Mouse (Mus musculus): ENCODE measurements around the gene Prss50.

Prss50 gene

GRCm38 (mm10) chr9:110858523-110858922 lies 756 bp downstream of the Prss50 start:
- H3K36me3 ChIP-seq (ENCODE audit: insufficient read depth, low read length) = no peaks in the 10 kb centered on the region
- H3K9me3 ChIP-seq (ENCODE audit: low read length) = no peaks in the 10 kb centered on the region
- TF ChIP-seq POU5F1 (IDR thresholded peaks at IDR 0.05; ENCODE audit: borderline replicate concordance, low read length) (no peak), CTCF (conservative IDR thresholded peaks at IDR 0.05; ENCODE audit: low read length) (no peak), NANOG (IDR thresholded peaks at IDR 0.05; ENCODE audit: borderline replicate concordance, low read length) (no peak)

GRCm38 (mm10) chr9:110858967-110859596 lies 1.3 kb downstream of the Prss50 start:
- Histone ChIP-seq H3K27me3 (ENCODE audit: insufficient read depth, low read length) (peaks cover 39% of the 10 kb centered on the region), H3K9me3 (ENCODE audit: low read length) (no peaks in the 10 kb centered on the region), H3K4me1 (replicated peaks; ENCODE audit: low read depth, low read length) (peaks cover 72% of the 10 kb centered on the region), H3K4me3 (replicated peaks; ENCODE audit: low read length) (no peak overlapping the region), H3K36me3 (ENCODE audit: insufficient read depth, low read length) (no peaks in the 10 kb centered on the region)
- no peak for TF ChIP-seq POU5F1 (IDR thresholded peaks at IDR 0.05; ENCODE audit: borderline replicate concordance, low read length)
- TF ChIP-seq NANOG (IDR thresholded peaks at IDR 0.05; ENCODE audit: borderline replicate concordance, low read length) = no peak
- TF ChIP-seq CTCF (conservative IDR thresholded peaks at IDR 0.05; ENCODE audit: low read length) = no peak

More at GRCm38 (mm10) chr9:110858523-110858922, 756 bp downstream of the Prss50 start:
- Histone ChIP-seq H3K4me1 (replicated peaks; ENCODE audit: low read depth, low read length) (peaks cover 73% of the 10 kb centered on the region), H3K27me3 (ENCODE audit: insufficient read depth, low read length) (peaks cover 39% of the 10 kb centered on the region), H3K4me3 (replicated peaks; ENCODE audit: low read length) (peak overlapping the region; percentile 82)

DNA sequence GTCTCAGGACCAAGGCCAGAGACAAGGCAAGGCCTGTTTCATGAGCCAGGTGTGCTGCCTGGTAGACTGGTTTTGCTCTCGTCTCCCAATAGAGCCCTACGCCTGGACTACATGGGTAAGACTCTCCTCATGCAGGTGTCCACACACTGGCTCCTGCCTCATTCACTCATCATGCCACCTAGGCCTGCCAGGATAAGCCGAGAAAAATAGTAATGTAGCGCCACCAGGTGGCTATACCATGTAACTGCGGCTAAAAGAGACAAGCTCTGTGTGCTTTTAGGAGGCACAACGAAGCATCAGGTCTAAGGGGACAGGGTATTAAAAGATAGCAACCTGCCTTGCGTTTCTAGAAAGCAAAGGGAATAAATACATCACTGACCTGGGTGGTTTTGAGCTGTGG lies 13.3 kb downstream of the Prss50 start:
- peaks cover 25% of the 10 kb centered on the region for H3K4me1 ChIP-seq (replicated peaks; ENCODE audit: low read depth, low read length)
- peaks cover 26% of the 10 kb centered on the region for H3K27me3 ChIP-seq (ENCODE audit: insufficient read depth, low read length)
- H3K4me3 ChIP-seq (replicated peaks; ENCODE audit: low read length) = no peak overlapping the region
- no peaks in the 10 kb centered on the region for H3K9me3 ChIP-seq (ENCODE audit: low read length)
- H3K36me3 ChIP-seq (ENCODE audit: insufficient read depth, low read length) = no peaks in the 10 kb centered on the region
- peak; percentile 96 for TF ChIP-seq CTCF (conservative IDR thresholded peaks at IDR 0.05; ENCODE audit: low read length)
- no peak for TF ChIP-seq POU5F1 (IDR thresholded peaks at IDR 0.05; ENCODE audit: borderline replicate concordance, low read length)

GRCm38 (mm10) chr9:110873681-110874659 lies 16.2 kb downstream of the Prss50 start:
- Histone ChIP-seq H3K27me3 (ENCODE audit: insufficient read depth, low read length) (peaks cover 48% of the 10 kb centered on the region), H3K4me3 (replicated peaks; ENCODE audit: low read length) (peak overlapping the region; percentile 77), H3K4me1 (replicated peaks; ENCODE audit: low read depth, low read length) (peaks cover 26% of the 10 kb centered on the region), H3K9me3 (ENCODE audit: low read length) (no peaks in the 10 kb centered on the region), H3K36me3 (ENCODE audit: insufficient read depth, low read length) (no peaks in the 10 kb centered on the region)
- TF ChIP-seq CTCF (conservative IDR thresholded peaks at IDR 0.05; ENCODE audit: low read length) (no peak), POU5F1 (IDR thresholded peaks at IDR 0.05; ENCODE audit: borderline replicate concordance, low read length) (no peak), NANOG (IDR thresholded peaks at IDR 0.05; ENCODE audit: borderline replicate concordance, low read length) (no peak)

GRCm38 (mm10) chr9:110874660-110875191 lies 17.0 kb downstream of the Prss50 start:
- Histone ChIP-seq H3K27me3 (ENCODE audit: insufficient read depth, low read length) (peaks cover 55% of the 10 kb centered on the region), H3K9me3 (ENCODE audit: low read length) (no peaks in the 10 kb centered on the region), H3K4me3 (replicated peaks; ENCODE audit: low read length) (no peak overlapping the region), H3K4me1 (replicated peaks; ENCODE audit: low read depth, low read length) (peaks cover 33% of the 10 kb centered on the region), H3K36me3 (ENCODE audit: insufficient read depth, low read length) (no peaks in the 10 kb centered on the region)
- TF ChIP-seq POU5F1 (IDR thresholded peaks at IDR 0.05; ENCODE audit: borderline replicate concordance, low read length) = no peak
- TF ChIP-seq NANOG (IDR thresholded peaks at IDR 0.05; ENCODE audit: borderline replicate concordance, low read length) = no peak
- TF ChIP-seq CTCF (conservative IDR thresholded peaks at IDR 0.05; ENCODE audit: low read length) = no peak

DNA sequence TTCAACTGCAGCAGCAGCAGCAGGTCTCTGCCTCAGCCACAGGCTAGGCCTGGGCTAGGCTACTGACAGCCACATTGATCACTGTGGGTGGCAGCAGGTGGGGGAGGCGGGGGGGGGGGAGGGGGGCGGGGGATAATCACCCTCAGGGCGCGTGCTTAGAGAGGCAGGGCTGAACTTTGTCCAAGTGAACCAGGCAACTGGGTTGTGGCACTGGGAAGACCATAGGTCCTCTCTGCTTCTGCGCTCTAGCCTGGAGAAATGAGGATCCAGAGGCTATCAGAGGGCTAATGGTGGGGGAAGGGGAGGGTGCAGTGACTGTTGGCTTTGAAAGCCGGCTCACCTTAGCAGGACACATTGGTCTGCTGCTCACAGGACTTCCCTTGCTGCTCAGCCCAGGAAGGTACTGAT lies 17.5 kb downstream of the Prss50 start:
- Histone ChIP-seq H3K9me3 (ENCODE audit: low read length) (no peaks in the 10 kb centered on the region), H3K4me1 (replicated peaks; ENCODE audit: low read depth, low read length) (peaks cover 35% of the 10 kb centered on the region), H3K27me3 (ENCODE audit: insufficient read depth, low read length) (peaks cover 59% of the 10 kb centered on the region), H3K36me3 (ENCODE audit: insufficient read depth, low read length) (no peaks in the 10 kb centered on the region), H3K4me3 (replicated peaks; ENCODE audit: low read length) (no peak overlapping the region)
- TF ChIP-seq NANOG (IDR thresholded peaks at IDR 0.05; ENCODE audit: borderline replicate concordance, low read length) (no peak), CTCF (conservative IDR thresholded peaks at IDR 0.05; ENCODE audit: low read length) (no peak), POU5F1 (IDR thresholded peaks at IDR 0.05; ENCODE audit: borderline replicate concordance, low read length) (no peak)

GRCm38 (mm10) chr9:110877353-110877752 lies 19.6 kb downstream of the Prss50 start:
- TF ChIP-seq NANOG (IDR thresholded peaks at IDR 0.05; ENCODE audit: borderline replicate concordance, low read length) = no peak
- no peak for TF ChIP-seq POU5F1 (IDR thresholded peaks at IDR 0.05; ENCODE audit: borderline replicate concordance, low read length)
- TF ChIP-seq CTCF (conservative IDR thresholded peaks at IDR 0.05; ENCODE audit: low read length) = no peak
- H3K27me3 ChIP-seq (ENCODE audit: insufficient read depth, low read length) = peaks cover 68% of the 10 kb centered on the region

GRCm38 (mm10) chr9:110877888-110878287 lies 20.1 kb downstream of the Prss50 start:
- Histone ChIP-seq H3K4me3 (replicated peaks; ENCODE audit: low read length) (no peak overlapping the region), H3K36me3 (ENCODE audit: insufficient read depth, low read length) (no peaks in the 10 kb centered on the region), H3K27me3 (ENCODE audit: insufficient read depth, low read length) (peaks cover 63% of the 10 kb centered on the region), H3K4me1 (replicated peaks; ENCODE audit: low read depth, low read length) (peaks cover 58% of the 10 kb centered on the region), H3K9me3 (ENCODE audit: low read length) (no peaks in the 10 kb centered on the region)
- TF ChIP-seq CTCF (conservative IDR thresholded peaks at IDR 0.05; ENCODE audit: low read length) = no peak
- TF ChIP-seq POU5F1 (IDR thresholded peaks at IDR 0.05; ENCODE audit: borderline replicate concordance, low read length) = no peak
- TF ChIP-seq NANOG (IDR thresholded peaks at IDR 0.05; ENCODE audit: borderline replicate concordance, low read length) = no peak

More at GRCm38 (mm10) chr9:110877353-110877752, 19.6 kb downstream of the Prss50 start:
- H3K36me3 ChIP-seq (ENCODE audit: insufficient read depth, low read length) = no peaks in the 10 kb centered on the region
- H3K4me1 ChIP-seq (replicated peaks; ENCODE audit: low read depth, low read length) = peaks cover 55% of the 10 kb centered on the region
- H3K4me3 ChIP-seq (replicated peaks; ENCODE audit: low read length) = no peak overlapping the region
- H3K9me3 ChIP-seq (ENCODE audit: low read length) = no peaks in the 10 kb centered on the region

All from E14TG2a.4 (cell line).